Mouse (Mus musculus) R1 (cell line): ENCODE measurements around the gene Il9r.
A peak's percentile ranks its signal among the peaks of the same experiment; 100 is the strongest.
"Not testable (repeated sequence)": the region's sequence is repeated elsewhere in the genome, so short reads cannot be mapped to it uniquely, and the experiment has no call there.

Source experiments
- DNase-seq: peaks from one replicate; pipeline ENCODE4 v3.0.0-alpha.2; 2018; ENCODE audit warnings: low read depth, low spot score

The Il9r gene

GRCm38 (mm10) chr11:32227041-32227440 lies 27.0 kb upstream of the Il9r start:
- DNase-seq = no peak

GRCm38 (mm10) chr11:32226124-32226871 lies 26.2 kb upstream of the Il9r start, which contains the start of gene Mpg:
TSS of gene Mpg (plus strand) at chr11:32226505.
- peak; percentile 87 for DNase-seq

DNA sequence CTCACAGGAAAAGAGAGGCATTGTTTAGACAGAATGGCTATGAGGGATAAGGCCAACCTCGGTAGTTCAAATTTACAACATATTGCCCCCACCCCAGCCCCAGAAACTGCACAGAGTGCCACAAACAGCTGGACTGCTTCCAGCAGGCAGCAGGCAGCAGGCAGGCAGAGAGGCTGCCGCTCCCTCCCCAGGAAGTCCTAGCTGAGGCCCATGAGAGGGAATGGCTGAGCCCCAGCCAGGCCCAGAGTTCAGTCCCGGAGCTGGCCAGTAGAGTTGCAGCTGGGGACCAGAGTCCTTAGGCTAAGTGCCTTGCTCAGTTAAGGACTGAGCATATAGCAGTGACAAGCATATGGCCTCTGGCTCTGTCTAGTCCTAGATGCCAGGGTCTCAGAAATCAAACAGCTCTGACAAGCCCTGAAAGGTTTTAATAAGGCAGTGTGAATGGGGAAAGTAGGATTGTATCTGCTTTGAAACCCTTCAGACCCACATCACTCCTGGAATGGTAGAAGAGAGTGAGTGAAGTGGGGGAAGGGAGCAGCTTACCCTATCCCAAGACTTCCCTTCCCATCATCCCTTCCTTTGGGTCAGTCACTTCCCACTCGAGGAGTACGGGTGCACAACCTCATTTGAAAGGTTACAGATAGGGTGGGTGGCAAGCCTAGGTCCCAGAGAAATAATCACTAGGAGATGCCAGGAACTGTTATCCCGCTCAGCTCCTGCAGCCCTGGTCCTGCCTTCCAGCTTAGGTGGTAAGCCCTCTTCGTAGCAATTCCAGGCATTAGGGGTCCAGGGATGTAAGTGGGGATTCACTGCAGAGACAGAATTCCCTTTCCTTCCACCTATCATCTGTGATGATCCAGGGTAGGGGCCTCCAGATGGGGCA lies 25.4 kb upstream of the Il9r start:
- DNase-seq = no peak

DNA sequence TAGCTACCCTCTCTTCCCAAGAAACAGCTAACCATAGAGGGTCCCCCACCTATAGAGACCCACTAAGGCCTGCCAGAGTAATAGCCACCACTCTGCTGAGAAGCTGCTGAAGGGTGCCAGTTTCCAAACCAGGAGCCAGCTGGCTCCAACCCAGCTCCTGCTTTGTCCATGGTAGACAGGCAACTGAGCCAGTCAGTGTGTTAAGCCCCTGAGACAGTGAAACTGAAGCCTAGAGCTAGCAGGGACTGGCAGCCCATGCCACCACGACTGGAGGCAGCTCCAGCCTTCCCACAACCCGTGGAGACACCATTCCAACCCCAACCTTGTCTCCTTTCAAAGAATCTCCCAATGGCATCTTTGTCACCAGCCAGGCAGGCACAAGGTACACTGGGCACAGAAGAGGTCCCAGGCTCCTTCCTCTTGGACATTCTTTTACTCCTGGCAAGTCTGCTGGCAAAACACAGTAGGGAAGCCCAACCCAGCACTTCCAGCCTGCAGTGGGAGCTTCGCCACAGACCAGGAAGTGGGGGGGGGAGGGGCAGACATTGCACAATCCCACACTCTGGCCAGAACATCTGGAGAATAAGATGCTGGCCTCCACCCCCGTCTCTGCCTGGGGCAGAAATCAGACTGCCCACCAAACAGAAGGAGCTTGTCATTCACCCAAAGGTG lies 24.5 kb upstream of the Il9r start:
- no peak for DNase-seq

DNA sequence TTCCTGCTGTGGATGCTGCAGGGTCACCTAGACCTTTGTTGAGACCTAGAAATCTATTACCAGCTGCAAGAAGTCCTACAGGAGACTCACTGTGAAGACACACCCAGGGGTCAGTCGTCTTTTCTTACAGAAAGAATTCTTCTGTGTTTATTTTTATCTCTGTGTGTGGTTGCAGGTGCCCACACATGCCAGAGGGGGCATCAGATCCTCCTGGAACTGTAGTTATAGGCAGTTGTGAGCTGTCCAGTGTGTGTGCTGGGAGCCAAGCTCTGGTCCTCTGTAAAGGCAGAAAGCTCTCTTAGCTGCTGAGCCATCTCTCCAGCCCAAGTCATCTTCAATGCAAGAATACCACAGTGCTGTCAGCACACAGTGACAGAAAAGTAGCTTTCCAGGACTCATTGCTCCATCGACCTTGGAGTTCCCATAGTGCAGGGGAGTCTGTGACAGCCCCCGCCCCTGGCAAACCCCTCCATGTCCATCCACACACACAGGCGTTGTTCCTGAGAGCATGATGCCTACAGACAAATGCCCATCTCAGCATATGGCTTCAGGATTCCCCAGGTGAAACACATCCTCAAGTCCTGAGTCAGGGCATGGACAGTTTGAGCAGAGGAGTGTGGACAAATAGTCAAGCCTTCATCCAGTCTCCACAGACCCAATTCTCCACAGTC lies 23.4 kb upstream of the Il9r start:
- DNase-seq = peak; percentile 48

- DNase-seq = peak; percentile 73
Observed at GRCm38 (mm10) chr11:32222570-32223194, 22.6 kb upstream of the Il9r start.

DNA sequence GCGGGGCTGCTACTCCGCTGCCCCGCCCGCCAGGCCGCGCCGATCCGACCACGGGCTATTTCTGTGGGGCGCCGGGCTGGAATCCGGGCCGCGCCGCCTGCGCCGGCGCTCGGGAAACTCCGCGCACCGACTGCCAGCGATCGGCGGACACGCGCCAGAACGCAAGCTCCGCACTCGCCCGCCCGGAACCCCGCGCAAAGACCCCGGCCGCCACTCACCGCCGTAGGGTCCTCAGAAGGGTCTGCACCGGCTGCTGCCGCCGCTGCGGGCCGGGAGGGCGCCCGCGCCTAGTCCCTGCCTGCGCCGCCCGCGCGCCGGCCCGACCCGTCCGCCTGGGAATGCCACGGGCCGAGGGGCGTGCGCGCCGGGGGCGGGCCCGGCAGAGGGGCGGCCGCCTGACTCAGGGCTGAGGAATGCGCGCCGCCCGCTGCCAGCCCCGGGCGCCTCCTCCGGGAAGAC lies 21.9 kb upstream of the Il9r start, which contains the start of gene Rhbdf1:
TSS of gene Rhbdf1 (minus strand) at position 350 of the 459 bp plus-strand sequence.
- peak; percentile 63 for DNase-seq

- peak; percentile 89 for DNase-seq
Observed at GRCm38 (mm10) chr11:32221225-32221950, 21.3 kb upstream of the Il9r start.

DNA sequence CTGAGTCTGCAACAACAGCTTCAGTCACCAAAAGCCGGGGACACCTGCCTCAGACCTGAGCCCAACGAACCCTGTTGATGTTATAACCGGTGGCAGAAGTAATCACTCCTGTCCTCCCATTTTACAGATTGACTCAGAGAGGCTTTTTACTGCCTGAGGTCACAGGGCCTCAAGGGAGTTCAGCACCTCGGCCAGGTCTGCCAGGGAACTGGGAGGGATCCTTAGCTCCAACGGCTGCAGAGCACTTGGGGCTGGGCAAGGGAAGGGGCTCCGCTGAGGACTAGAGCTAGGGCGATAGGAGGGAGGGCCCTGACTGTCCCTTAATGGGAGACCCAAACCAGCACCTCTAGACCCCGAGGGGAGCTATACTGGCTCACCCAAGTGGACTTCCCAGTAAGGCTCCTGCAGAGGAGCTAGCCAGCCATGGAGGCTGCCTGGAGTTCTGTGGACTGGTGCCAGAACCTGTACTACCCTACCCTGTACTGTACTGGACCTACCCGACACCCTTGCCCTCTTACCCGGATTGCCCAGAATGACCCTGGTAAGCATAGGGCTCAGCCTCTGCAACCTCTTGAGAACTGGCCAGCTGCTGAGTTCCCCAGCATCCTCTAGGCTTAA lies 20.6 kb upstream of the Il9r start:
- peak; percentile 57 for DNase-seq

DNA sequence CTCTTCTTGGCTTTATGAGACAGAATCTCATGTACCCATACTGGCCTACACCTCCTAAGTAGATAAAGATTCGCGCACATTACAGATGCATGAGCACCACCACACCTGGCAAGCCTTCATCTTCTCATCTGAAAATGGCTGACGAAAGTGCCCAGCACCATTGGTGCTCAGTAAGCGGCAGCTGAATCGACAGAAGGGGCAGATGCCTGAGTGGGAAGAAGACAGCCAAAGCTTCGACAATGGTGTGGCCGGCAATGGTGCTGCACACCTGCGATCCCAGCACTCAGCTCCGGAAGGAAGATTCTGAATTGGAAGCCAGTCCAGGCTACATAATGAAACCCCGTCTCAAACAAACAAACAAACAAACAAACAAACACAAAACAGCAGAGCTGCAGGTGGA lies 19.2 kb upstream of the Il9r start:
- DNase-seq = no peak

DNA sequence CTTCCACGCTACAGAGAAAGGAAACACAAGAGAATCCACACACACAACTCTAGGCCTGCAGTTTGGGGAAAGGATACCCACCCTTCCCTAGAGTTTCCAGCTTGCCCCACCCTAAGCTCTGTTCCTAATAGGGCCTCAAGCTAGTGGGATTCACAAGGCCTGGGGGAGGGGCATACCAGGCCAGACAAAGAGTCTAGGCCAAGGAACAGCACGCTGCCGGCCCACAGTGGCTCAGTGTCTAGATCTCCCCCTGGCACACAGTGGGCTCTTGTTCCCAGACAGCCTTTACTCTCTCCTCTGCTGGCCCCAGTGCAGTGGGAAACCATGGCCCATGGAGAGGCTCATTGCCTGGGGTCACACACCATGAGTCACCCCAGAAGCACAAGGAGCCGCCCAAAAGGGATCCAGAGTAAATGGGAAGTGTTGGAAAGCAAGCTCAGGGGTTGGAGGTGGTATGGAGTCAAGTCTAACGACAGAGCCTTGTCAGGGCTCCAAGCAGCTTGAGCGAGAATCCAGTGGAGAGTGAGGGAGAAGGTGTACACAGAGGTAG lies 18.5 kb upstream of the Il9r start:
- DNase-seq = peak; percentile 70

GRCm38 (mm10) chr11:32216851-32217250 lies 16.8 kb upstream of the Il9r start:
- peak; percentile 92 for DNase-seq

- DNase-seq = no peak
Observed at GRCm38 (mm10) chr11:32215372-32216162, 15.5 kb upstream of the Il9r start.

DNA sequence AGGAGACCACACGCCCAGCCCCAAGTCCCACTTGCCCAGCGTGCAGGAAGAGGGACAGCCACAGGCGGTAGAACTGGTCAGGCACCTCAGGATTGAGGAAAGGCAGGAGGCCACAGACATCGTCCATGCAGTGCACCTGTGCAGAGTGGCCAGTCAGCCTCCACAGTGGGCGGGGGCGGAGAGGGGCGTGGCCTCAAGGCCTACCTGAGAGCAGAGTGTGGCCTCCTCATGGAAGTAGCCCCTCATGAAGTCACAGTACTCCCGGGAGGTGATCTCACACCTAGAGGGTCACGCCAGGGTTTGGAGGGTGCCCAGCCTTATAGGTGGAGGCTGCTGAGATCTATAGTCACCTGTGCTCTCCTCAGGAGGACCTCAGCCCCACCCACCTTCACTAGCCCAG lies 10.5 kb upstream of the Il9r start:
- DNase-seq = no peak

GRCm38 (mm10) chr11:32205058-32205873 lies 5.2 kb upstream of the Il9r start, which contains the start of gene Snrnp25:
TSS of gene Snrnp25 (plus strand) at chr11:32205415.
- peak; percentile 99 for DNase-seq

GRCm38 (mm10) chr11:32201922-32202685 lies 2.0 kb upstream of the Il9r start:
- DNase-seq = no peak

GRCm38 (mm10) chr11:32200992-32201391 lies 913 bp upstream of the Il9r start:
- DNase-seq = not testable (repeated sequence)
